Mouse (Mus musculus) common myeloid progenitor, adult 5-6 weeks (primary cell): ENCODE results near the gene Renbp. TPM values are rescaled to one million over a fixed set of nuclear protein-coding genes. Genes with fewer than 3 reads are reported as not detected.
A peak's percentile ranks its signal among the peaks of the same experiment; 100 is the strongest.

Source experiments
- ATAC-seq: replicated peaks from 2 replicates; pipeline ENCODE4 v1.8.0; 2016; ENCODE audit warnings: low read depth, mild to moderate bottlenecking, moderate TSS enrichment, inconsistent platforms; ENCODE audit not compliant: poor library complexity, severe bottlenecking
- total RNA-seq: library from RNA; stranded (forward); fragments of 200-1000, 187-1606 nt; gene quantifications from 2 replicates; pipeline ENCODE4 v1.2.3, GENCODE M21; 2017

Renbp gene
- total RNA-seq: 10.2 and 14.4 TPM in 2 replicates

- peak; percentile 99 for ATAC-seq
Observed at GRCm38 (mm10) chrX:73930402-73931062, at the start of gene Renbp. TSS of gene Renbp (minus strand) at chrX:73930850.

GRCm38 (mm10) chrX:73977783-73978182 is 47.1 kb upstream of the Renbp start:
- no peak for ATAC-seq

- ATAC-seq: no peak
Observed at GRCm38 (mm10) chrX:73976283-73976682, 45.6 kb upstream of the Renbp start.

GRCm38 (mm10) chrX:73972774-73973173 is 42.1 kb upstream of the Renbp start:
- ATAC-seq: no peak

- no peak for ATAC-seq
Observed at GRCm38 (mm10) chrX:73970781-73971180, 40.1 kb upstream of the Renbp start.

GRCm38 (mm10) chrX:73969729-73970128 is 39.1 kb upstream of the Renbp start:
- no peak for ATAC-seq

GRCm38 (mm10) chrX:73969167-73969566 is 38.5 kb upstream of the Renbp start:
- ATAC-seq: no peak

- peak; percentile 57 for ATAC-seq
Observed at GRCm38 (mm10) chrX:73967177-73968075, 36.8 kb upstream of the Renbp start.

GRCm38 (mm10) chrX:73966248-73967176 is 35.9 kb upstream of the Renbp start, which contains the start of gene Hcfc1:
TSS of gene Hcfc1 (minus strand) at chrX:73966357.
- ATAC-seq: peak; percentile 52

- ATAC-seq: no peak
Observed at GRCm38 (mm10) chrX:73965307-73965706, 34.7 kb upstream of the Renbp start.

- ATAC-seq: peak; percentile 23
Observed at GRCm38 (mm10) chrX:73964363-73964762, 33.7 kb upstream of the Renbp start.

GRCm38 (mm10) chrX:73954988-73955387 is 24.3 kb upstream of the Renbp start:
- ATAC-seq: no peak

- no peak for ATAC-seq
Observed at GRCm38 (mm10) chrX:73952603-73953002, 22.0 kb upstream of the Renbp start.

- ATAC-seq: no peak
Observed at GRCm38 (mm10) chrX:73949341-73949740, 18.7 kb upstream of the Renbp start.

- peak; percentile 89 for ATAC-seq
Observed at GRCm38 (mm10) chrX:73948647-73949046, 18.0 kb upstream of the Renbp start.

GRCm38 (mm10) chrX:73946896-73947295 is 16.2 kb upstream of the Renbp start:
- 0 out of 2 replicates have a peak, but pooled peaks have one; percentile 12 for ATAC-seq

GRCm38 (mm10) chrX:73942294-73942693 is 11.6 kb upstream of the Renbp start:
- ATAC-seq: no peak

GRCm38 (mm10) chrX:73941860-73942259 is 11.2 kb upstream of the Renbp start:
- no peak for ATAC-seq

- no peak for ATAC-seq
Observed at GRCm38 (mm10) chrX:73931871-73932270, 1.2 kb upstream of the Renbp start.

- no peak for ATAC-seq
Observed at GRCm38 (mm10) chrX:73922550-73922882, 8.1 kb downstream of the Renbp start.
